Mouse (Mus musculus) v-Abl transformed pro-B cells (cell line): ENCODE measurements around the gene Ap5s1.

ENCODE experiments used
- in situ Hi-C, 2 experiments: fragments of 400-800 bp; cut with MboI; formaldehyde crosslinking; loops; one replicate each; pipeline ENCODE4 v1.15.1; 2025; ENCODE audit not compliant: unreplicated experiment in 2 of 2

Ap5s1 gene

DNA sequence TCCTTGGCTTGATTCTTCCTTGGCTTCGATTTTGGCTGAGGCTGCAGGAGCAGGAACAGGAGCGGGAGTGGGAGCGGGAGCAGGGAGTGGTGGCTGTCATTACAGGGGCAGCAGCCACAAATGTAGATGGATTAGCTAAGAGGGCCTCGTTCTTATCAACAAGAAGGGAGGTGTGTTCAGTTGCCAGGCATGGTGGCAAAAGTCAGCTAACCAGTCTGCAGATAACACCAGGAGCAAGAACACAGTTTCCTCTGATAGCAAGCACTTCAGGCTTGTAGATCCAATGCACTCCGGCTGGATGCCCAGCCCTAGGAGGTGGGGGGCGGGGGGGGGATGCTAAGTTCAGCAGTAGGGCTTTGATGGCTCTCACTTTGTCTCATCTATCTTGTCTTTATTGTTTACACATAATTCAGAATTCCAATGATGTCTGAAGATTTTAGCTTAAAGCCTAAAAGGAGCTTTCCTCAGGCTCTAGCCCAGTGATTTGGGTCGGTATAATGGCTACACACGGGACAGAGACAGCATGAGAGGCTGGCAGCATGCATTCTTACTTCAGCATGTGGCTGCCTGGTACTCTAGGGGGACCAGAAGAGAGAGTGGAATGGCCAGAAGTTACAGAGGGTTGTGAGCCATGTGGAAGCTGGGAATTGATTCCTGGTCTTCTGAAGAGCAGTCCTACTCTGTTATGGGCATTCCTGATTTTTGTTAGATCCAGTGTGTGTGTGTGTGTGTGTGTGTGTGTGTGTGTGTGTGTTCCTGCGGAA is 53.8 kb downstream of the Ap5s1 start:
- in situ Hi-C loops: loop anchor here in 1 of 2 experiments (10.0 to 25.0 kb wide), 3 partner anchors 154 to 973 kb away; partner anchors contain the start of genes Ebf4 and Idh3b

DNA sequence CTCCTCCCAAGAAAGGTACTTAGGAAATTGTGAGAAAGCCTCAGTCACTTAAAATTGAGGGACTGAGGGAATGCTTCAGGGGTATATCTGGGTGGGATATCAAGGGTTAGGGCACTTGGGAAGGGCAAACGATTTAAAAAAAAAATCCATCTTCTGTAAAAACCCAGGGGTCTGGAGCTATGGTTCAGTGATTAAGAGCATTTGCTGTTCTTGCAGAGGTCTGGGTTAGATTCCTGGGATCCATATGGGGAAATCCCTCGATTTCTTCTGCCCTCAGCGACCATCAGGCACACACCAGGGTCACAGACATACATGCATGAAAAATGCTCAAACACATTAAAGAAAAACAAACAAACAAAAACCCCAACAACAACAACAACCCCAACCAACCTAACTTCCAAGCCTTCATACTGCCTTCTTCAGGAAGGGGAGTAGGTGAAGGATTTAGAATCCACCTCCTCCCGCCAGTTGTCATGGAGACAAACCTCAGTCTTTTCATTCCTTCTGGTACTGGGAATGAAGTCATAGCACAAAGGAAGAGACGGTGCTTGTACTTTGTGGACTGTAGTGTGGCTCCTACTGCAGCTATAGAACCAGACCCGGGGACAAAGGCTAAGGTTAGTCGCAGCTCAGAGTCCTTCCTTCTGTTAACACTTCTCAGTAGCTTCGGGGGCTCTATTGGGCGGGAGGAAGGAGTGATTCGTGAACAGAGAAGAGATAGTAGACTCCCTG is 54.8 kb downstream of the Ap5s1 start:
- in situ Hi-C loops: loop anchor here in 1 of 2 experiments (10.0 to 25.0 kb wide), 3 partner anchors 153 to 974 kb away; partner anchors contain the start of genes Ebf4 and Idh3b

DNA sequence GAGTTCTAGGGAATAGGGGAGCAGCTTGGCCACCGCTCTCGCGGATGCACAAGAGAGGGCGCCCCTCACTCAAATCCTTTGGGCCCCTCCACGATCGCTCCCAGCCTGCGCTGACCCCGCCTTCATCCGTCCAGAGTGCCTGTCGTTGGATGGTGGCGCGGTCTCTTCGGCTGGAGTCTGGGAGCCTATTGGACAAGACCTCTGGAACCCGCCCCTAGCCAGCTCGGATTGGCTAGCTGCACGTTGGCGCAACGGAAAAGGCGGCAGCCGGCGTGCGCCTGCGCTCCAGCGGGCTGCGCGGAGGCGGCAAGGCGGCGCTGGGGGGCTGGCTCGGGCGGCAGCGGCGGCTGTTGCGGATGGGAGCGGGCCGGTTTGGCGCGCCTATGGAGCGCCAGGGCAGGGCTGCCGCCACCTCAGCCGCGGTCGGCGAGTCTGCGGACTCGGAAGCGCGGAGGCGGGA is 55.4 kb downstream of the Ap5s1 start, which contains the start of gene Pank2:
TSS of gene Pank2 (plus strand) at position 283 of the 460 bp plus-strand sequence.
- in situ Hi-C loops: loop anchor here in 1 of 2 experiments (10.0 to 25.0 kb wide), 3 partner anchors 153 to 975 kb away; partner anchors contain the start of genes Ebf4 and Idh3b
